17 mouse cellular contexts compared by ENCODE assay signal in genomic region chr12:100369220-100369619, GRCm38 (mm10).
"Had no signal": no experiment of that assay in that cellular context is flagged by ENCODE, and none has a peak within 500 bp of the region (broad histone marks: within the 10 kb centered on the region; RNA-seq: fewer than 3 reads in every experiment).

No protein-coding gene starts in this region.

- H3K4me2 ChIP-seq: limb, embryonic 12.5 days; liver, embryonic 15.5 days; midbrain, embryonic 11.5 days; midbrain, embryonic 15.5 days; neural tube, embryonic 13.5 days; stomach, embryonic 15.5 days had no signal

- H3K9me3 ChIP-seq: limb, embryonic 12.5 days; liver, embryonic 15.5 days; midbrain, embryonic 15.5 days; neural tube, embryonic 13.5 days; stomach, embryonic 15.5 days had no signal

- ATAC-seq: inflammation-experienced regulatory T-cells, adult 6 months; intestine, postnatal 0 days; midbrain, embryonic 15.5 days had no signal

- H3K9ac ChIP-seq: limb, embryonic 12.5 days; liver, embryonic 15.5 days; midbrain, embryonic 15.5 days; neural tube, embryonic 13.5 days; stomach, embryonic 15.5 days had no signal

- H3K4me3 ChIP-seq: layer of hippocampus, adult 2 months; limb, embryonic 12.5 days; liver, embryonic 15.5 days; megakaryocyte, embryonic 14.5 days; midbrain, embryonic 15.5 days; neural tube, embryonic 13.5 days; stomach, embryonic 15.5 days had no signal

- DNase-seq: kidney, postnatal 4 days; liver; lung, adult 2 months; retina, postnatal 1 day; right cerebral cortex, postnatal 4 days; thymus, postnatal 4 days had no signal

- H3K4me1 ChIP-seq: limb, embryonic 12.5 days; liver, embryonic 15.5 days; midbrain, embryonic 15.5 days; neural tube, embryonic 13.5 days; stomach, embryonic 15.5 days had no signal

- H3K27ac ChIP-seq: layer of hippocampus, adult 2 months; limb, embryonic 12.5 days; liver, embryonic 15.5 days; macrophage; midbrain, embryonic 15.5 days; neural tube, embryonic 13.5 days; stomach, embryonic 15.5 days had no signal

- H3K27me3 ChIP-seq: limb, embryonic 12.5 days; liver, embryonic 15.5 days; megakaryocyte, embryonic 14.5 days; midbrain, embryonic 15.5 days; neural tube, embryonic 13.5 days; stomach, embryonic 15.5 days had no signal
